Mouse (Mus musculus) heart, postnatal 4 days (tissue): ENCODE measurements around the gene Tcf7l2. TPM values are rescaled to one million over a fixed set of nuclear protein-coding genes. Genes with fewer than 3 reads are reported as not detected.

Experiments used
- DNase-seq: peaks from one replicate; pipeline ENCODE4 v3.0.0; 2021
- total RNA-seq, 2 experiments: library from RNA; stranded (reverse); gene quantifications; 2 replicates each; pipeline ENCODE4 v1.2.3; 2021

The Tcf7l2 gene
- total RNA-seq: 10 to 100 TPM; 24.6 to 28.6 TPM

GRCm38 (mm10) chr19:55741439-55741928 lies at the start of gene Tcf7l2:
TSS of gene Tcf7l2 (plus strand) at chr19:55741820.
- peak; percentile 93 for DNase-seq

DNA sequence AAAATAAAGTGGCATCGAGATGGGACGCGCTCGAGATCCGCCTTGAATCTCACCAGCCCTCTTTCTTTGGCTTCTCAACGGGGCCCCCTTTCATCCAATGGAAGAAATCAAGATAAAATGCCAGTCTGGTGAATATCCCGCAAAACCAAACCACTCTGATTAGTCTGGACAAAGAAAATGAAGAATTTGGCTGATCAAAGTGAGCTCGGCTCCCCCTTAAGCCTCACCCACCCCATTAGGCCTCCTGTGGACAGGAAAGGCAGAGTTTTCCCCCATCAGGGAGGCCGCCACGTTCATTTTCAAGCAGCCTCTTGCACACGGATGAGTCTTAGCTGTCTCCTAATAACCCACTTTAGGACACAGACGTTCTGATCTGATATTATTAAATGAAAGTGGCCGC lies 47.0 kb upstream of the Tcf7l2 start:
- DNase-seq: no peak

DNA sequence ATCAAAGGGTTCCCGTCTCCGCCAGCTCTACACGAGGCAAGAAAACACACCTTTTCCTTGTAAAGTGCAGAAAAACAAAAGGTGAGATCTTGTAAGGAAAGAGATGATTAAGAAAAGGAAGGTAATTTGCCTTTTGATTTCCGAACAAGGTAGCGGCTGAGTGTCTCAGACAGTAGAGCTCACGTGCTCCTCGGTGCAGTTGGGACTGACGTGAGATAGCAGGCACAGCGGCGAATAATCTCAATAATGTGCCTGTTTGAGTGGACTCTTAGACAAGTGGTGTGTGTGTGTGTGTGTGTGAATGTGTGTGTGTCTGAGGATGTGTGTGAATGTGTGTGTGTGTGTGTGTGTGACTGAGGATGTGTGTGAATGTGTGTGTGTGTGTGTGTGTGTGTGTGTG lies 46.2 kb upstream of the Tcf7l2 start:
- DNase-seq: no peak

GRCm38 (mm10) chr19:55698892-55699291 lies 42.7 kb upstream of the Tcf7l2 start:
- DNase-seq: no peak

DNA sequence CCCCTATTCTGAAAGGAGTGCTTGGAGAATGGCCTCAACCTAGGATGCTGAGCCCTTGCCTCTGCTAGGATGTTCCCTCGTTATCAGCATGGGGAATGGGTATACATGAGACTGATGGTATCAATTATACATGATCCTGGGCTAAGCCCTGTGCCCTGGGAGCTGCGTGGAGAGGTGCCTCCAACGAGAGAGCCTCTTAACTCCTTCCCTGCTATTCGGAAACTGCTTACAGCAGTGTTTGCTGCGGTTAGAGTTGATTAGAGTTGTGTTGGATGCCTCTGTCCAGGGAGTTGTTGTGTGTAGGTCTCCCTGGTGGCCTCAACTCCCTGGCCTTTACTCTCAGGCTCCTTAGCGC lies 41.4 kb upstream of the Tcf7l2 start:
- DNase-seq: no peak

GRCm38 (mm10) chr19:55700569-55701282 lies 40.9 kb upstream of the Tcf7l2 start:
- peak; percentile 22 for DNase-seq

DNA sequence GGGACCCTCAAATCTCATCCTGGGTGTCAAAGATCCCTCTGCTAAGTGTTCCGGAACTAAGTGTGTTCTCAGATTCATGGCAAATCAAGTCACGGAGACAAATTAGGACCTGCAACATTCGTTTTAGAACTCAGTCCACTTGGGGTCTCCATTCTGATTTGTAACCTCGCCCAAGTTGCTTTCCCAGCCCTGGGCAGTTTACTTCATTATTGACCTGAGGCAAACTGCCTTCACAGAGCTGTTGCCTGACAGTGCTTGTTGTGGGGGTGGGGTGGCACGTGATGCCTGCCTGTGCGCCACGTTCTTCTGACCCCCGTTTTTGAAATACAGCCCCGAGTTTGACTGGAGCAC lies 40.4 kb upstream of the Tcf7l2 start:
- DNase-seq: no peak

DNA sequence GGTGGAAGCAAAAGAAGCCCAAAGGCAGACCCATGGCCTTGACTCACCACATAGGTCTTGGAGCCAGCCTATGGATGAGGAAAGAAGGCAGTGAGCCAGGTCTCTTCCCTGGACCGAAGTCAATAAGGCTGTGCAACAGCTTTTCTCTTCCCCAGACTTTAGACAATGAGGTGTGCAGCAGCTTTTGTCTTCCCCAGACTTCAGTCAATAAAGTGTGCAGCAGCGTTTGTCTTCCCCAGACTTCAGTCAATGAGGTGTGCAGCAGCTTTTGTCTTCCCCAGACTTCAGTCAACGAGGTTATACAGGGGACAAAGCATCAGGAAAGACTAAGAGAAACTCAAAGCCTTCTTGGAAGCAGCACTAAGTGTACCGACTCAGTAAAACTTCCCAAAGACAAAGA lies 39.5 kb upstream of the Tcf7l2 start:
- DNase-seq: no peak

DNA sequence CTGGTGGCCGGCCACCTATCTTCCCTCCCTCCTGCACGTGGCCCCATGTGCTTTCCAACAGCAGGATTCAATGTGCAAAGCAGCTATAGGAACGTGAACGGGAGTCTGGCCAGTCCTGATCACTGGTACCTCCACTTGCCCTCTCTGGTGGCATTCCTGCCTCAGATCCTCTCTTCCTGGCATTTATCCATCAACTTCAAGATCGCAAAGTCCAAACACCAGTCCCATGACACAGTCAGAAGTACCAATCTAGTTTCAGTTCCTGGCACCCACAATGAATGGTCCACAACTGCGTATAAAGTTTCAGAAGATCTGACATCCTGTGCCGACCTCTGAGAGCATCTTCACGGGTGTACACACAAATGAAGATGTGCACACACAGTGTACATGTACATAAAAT lies 38.9 kb upstream of the Tcf7l2 start:
- DNase-seq: no peak

GRCm38 (mm10) chr19:55704071-55704470 lies 37.5 kb upstream of the Tcf7l2 start:
- no peak for DNase-seq

GRCm38 (mm10) chr19:55706300-55706699 lies 35.3 kb upstream of the Tcf7l2 start:
- DNase-seq: no peak

DNA sequence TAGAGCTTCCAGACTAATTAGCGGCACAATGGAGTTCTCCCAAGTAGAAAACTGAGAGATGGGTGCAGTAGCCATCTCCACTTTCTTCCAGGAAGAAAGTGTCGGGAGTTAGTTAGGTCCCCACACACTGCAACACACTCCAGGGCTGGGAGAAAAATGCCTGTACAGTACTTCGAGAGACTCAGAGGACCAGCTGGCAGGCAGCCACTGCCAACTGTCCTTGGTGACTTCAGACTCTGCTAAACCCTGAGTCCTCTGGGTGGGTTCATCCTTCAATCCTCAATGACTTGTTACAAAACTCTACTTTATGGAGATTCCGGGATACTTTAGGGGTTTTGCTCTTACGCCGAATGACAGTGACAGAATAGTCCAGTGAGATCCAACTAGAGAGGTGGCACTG lies 34.8 kb upstream of the Tcf7l2 start:
- DNase-seq: no peak

DNA sequence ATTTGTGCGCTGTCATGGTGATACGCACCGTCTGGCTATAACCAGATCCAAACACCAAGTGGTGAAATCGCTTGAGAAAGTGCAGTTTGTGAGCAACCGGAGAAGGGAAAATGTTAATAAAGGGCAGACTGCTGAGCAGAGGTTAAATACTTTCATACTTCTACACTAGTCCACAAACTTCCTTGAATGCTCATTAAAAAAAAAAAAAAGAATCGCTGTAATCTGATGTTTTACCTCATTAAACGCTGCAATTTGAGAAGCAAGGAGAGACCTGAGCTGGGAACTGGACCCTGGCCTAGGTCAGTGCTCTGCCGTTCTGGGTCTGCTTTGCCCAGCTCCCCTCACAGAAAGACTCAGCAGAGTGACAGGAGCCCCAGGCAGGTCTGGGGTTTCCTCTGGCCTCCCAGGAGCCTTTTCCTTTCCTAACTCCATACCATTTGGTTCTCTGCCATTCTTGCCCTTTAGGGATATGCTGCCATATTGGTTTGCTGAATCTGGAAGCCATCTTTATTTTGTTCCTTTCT lies 33.5 kb upstream of the Tcf7l2 start:
- DNase-seq: no peak

- DNase-seq: no peak
Measured at GRCm38 (mm10) chr19:55710841-55711240, 30.8 kb upstream of the Tcf7l2 start.

- no peak for DNase-seq
Measured at GRCm38 (mm10) chr19:55711701-55712100, 29.9 kb upstream of the Tcf7l2 start.

DNA sequence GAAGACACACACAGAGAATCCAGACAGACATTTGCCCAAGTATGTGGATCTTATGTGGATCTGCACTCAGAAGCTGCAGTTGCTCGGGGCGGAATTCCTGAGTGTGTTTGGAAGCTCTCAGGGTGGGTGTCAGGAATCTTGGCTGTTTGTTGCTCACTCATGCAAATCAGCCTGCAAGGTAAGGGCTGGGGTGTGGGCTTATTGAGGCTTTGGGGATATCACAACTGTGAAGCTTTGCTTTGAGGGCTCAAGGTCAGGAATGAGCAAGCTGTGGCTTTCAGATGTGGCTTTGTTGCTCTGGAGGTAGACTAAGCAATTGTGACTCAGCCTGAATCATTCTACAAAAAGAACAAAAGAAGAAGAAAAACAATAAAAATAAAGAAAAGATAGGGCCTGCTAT lies 28.9 kb upstream of the Tcf7l2 start:
- DNase-seq: no peak

DNA sequence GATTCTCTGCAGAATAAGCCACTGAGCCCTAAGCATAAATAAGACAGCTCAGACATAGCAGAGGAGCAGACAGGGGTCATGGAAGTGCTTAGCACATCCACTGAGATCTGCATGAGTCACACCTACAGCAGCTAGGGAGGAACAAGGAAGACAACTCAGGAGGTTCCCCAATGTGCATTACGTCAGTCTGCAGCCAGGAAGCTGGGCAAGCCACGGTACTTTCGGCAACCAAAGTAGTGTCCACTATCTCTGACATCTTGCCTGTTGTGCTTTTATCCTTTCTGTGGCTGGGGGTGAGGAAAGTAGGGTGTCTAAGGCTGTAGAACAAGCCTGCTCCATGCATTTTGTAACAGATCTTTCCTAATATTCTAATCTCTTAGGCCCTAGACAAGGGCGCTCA lies 27.6 kb upstream of the Tcf7l2 start:
- no peak for DNase-seq

DNA sequence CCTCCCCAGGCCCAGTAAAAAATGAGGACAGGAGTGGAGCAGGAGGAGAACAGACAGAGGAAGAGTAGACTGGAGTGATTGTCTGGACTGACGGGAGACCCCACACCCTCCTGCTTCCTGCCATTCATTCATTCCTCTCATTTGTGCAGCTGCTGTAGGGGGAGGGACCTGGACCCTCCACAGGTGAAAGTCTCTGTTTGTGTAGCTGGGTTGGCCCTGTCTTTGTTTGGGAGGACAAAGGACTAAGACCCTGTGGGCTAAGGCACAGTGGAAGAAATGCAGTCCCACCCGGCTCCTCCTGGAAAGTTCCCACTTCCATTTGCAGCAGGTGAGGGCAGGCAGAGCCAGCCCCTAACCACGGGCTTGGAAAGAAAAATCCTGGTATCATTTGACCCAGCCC lies 27.0 kb upstream of the Tcf7l2 start:
- DNase-seq: no peak

GRCm38 (mm10) chr19:55719083-55719482 lies 22.5 kb upstream of the Tcf7l2 start:
- no peak for DNase-seq

DNA sequence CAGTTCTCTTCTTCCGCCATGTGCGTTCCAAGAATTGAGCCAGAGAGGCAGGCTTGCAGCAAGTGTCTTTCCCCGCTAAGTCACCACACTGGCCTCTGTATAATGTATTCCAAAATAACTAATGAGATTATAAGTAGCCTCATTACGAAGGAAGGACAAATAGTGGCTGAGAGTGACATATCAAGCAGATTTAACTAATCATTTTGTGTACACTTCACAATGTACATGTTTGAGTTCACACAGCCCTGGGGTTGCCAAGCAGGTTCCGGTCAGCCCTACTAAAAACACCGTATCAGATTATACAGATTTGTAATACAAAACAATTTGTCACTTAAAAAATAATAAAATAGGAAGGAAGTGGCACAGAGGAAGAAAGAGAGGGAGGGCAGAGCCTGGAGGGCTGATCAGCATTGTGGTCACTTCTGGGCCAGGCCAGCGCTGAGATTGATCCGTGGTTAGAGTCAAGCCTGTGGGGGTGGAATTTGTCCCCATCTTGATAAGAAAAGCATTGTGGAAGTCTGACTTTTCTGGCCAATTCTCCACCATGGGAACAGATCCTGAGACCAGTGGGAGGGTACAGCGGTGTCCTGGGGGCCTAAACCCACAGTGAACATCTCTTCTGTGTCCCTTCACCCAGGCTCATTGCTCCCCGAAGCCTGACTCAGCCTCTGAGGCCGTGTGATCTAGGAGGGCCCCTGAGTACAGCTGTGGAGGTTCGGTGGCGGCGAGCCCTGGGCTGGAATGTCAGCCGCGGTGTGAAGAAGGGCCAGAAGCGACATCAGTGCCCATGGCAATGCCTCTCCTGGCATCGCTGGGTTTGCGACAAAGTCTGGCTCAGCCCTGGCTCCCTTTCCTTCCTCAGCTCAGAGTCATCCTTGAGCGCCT lies 21.9 kb upstream of the Tcf7l2 start:
- DNase-seq: no peak

GRCm38 (mm10) chr19:55720409-55721092 lies 21.1 kb upstream of the Tcf7l2 start:
- DNase-seq: no peak

DNA sequence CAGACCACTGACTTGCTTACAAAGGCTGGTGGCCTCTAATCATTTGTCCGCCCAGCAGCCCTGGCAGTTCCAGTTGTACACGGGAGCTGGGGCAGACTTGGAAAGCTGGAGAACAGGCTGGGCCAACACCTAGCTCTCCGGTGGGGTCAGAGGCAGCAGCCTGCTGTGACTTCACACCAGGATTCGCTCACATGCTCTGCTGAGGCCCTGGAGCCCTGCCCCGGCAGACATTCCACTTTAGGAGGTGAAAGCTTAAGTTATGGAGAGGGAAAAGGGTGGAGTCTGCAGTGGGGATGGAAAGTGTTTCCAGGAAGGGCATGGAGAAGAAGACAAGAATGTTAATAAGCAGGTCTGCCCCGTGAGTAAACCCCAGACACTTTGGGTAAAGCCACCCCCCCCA lies 19.2 kb upstream of the Tcf7l2 start:
- no peak for DNase-seq

- DNase-seq: no peak
Measured at GRCm38 (mm10) chr19:55729376-55729775, 12.2 kb upstream of the Tcf7l2 start.
